Mouse (Mus musculus): ENCODE results near the gene Efna3. TPM values are rescaled to one million over a fixed set of nuclear protein-coding genes. Genes with fewer than 3 reads are reported as not detected.
A peak's percentile ranks its signal among the peaks of the same experiment; 100 is the strongest.

The Efna3 gene
- polyA plus RNA-seq, 1 experiment from 2014 or later = 72.3 TPM

- peak overlapping the region; percentile 70 for H3K4me2 ChIP-seq
- H3K4me1 ChIP-seq (replicated peaks) = peaks cover 40% of the 10 kb centered on the region
- H3K27me3 ChIP-seq = peaks cover 25% of the 10 kb centered on the region
- 75% methylated on average over 7 of the region's 7 CpGs for WGBS
- no peak overlapping the region for H3K9ac ChIP-seq
- H3K36me3 ChIP-seq = no peaks in the 10 kb centered on the region
- H3K4me3 ChIP-seq = peak overlapping the region; percentile 43
- no peak for ATAC-seq (ENCODE audit: low FRiP score, low read depth)
- H3K9me3 ChIP-seq = no peaks in the 10 kb centered on the region
- H3K27ac ChIP-seq (replicated peaks) = 0 out of 2 replicates have a peak overlapping the region, but pooled peaks have one; percentile 18
Observed at GRCm38 (mm10) chr3:89278107-89278506, 44.7 kb downstream of the Efna3 start.

- Histone ChIP-seq H3K4me2 (peak overlapping the region; percentile 70), H3K27ac (replicated peaks) (no peak overlapping the region), H3K4me3 (peak overlapping the region; percentile 11; the same call in 1 of the 2 replicates), H3K27me3 (peaks cover 24% of the 10 kb centered on the region), H3K9ac (no peak overlapping the region), H3K9me3 (no peaks in the 10 kb centered on the region), H3K36me3 (no peaks in the 10 kb centered on the region), H3K4me1 (replicated peaks) (peaks cover 40% of the 10 kb centered on the region)
- WGBS = 61% methylated on average over 14 of the region's 14 CpGs
- ATAC-seq (ENCODE audit: low FRiP score, low read depth) = no peak
Observed at GRCm38 (mm10) chr3:89277281-89278021, 45.3 kb downstream of the Efna3 start.

DNA sequence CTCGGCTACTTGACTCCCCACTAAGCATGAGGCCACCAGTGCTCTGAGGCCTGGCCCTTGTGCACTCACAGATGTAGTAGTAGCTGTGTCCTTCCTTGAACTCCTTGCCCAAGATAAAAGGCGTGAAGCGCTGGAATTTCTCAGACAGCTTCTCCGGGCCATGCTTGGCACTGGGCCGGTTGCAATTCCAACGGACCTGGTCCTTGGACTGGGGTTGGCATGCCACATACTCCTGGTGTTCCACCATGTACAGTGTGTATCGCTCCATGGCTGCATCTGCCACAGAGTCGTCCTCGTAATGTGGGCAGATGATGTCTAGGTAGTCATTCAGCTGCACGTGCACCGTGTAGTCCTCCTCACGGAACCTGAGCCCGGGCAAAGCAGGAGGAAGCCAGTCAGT is 46.7 kb downstream of the Efna3 start:
- Histone ChIP-seq H3K9me3 (no peaks in the 10 kb centered on the region), H3K27ac (replicated peaks) (no peak overlapping the region), H3K36me3 (no peaks in the 10 kb centered on the region), H3K4me2 (no peak overlapping the region), H3K9ac (no peak overlapping the region), H3K27me3 (peaks cover 16% of the 10 kb centered on the region), H3K4me3 (no peak overlapping the region), H3K4me1 (replicated peaks) (peaks cover 28% of the 10 kb centered on the region)
- no peak for ATAC-seq (ENCODE audit: low FRiP score, low read depth)
- WGBS = 94% methylated on average over 13 of the region's 13 CpGs

DNA sequence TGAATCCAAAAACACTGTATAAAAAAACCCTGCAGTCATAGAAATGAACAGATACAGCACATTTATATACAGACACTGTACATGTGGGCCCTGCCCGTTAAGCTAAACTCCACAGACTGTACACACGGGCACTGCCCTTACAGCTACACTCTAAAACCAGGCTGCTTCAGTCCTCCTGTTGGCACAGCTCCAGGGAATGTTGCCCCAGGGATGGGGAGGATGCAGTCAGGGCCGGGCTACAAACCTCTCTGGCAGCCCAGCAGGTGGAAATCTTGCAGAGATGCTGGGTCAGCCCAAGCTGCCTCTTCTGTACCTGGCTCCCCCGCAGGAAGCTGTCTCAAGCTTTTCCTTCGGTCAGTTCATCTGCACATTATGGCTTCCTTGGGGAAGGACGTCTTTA is 51.0 kb downstream of the Efna3 start:
- ATAC-seq (ENCODE audit: low FRiP score, low read depth) = no peak
- 52% methylated on average over 6 of the region's 6 CpGs for WGBS
- H3K4me3 ChIP-seq = no peak overlapping the region
- H3K9me3 ChIP-seq = no peaks in the 10 kb centered on the region
- H3K27me3 ChIP-seq = no peaks in the 10 kb centered on the region
- H3K36me3 ChIP-seq = no peaks in the 10 kb centered on the region
- no peak overlapping the region for H3K27ac ChIP-seq (replicated peaks)
- peaks cover 40% of the 10 kb centered on the region for H3K4me1 ChIP-seq (replicated peaks)
- H3K9ac ChIP-seq = no peak overlapping the region
- H3K4me2 ChIP-seq = no peak overlapping the region

GRCm38 (mm10) chr3:89270891-89271290 is 51.9 kb downstream of the Efna3 start:
- no peak for ATAC-seq (ENCODE audit: low FRiP score, low read depth)
- peaks cover 46% of the 10 kb centered on the region for H3K4me1 ChIP-seq (replicated peaks)
- H3K4me3 ChIP-seq = peak overlapping the region; percentile 59
- peak overlapping the region; percentile 87; the same call in 1 of the 2 replicates for H3K27ac ChIP-seq (replicated peaks)
- H3K36me3 ChIP-seq = no peaks in the 10 kb centered on the region
- H3K27me3 ChIP-seq = no peaks in the 10 kb centered on the region
- H3K9ac ChIP-seq = peak overlapping the region; percentile 69; the same call in 1 of the 2 replicates
- no peaks in the 10 kb centered on the region for H3K9me3 ChIP-seq
- H3K4me2 ChIP-seq = peak overlapping the region; percentile 82
- WGBS = 63% methylated on average over 6 of the region's 6 CpGs

DNA sequence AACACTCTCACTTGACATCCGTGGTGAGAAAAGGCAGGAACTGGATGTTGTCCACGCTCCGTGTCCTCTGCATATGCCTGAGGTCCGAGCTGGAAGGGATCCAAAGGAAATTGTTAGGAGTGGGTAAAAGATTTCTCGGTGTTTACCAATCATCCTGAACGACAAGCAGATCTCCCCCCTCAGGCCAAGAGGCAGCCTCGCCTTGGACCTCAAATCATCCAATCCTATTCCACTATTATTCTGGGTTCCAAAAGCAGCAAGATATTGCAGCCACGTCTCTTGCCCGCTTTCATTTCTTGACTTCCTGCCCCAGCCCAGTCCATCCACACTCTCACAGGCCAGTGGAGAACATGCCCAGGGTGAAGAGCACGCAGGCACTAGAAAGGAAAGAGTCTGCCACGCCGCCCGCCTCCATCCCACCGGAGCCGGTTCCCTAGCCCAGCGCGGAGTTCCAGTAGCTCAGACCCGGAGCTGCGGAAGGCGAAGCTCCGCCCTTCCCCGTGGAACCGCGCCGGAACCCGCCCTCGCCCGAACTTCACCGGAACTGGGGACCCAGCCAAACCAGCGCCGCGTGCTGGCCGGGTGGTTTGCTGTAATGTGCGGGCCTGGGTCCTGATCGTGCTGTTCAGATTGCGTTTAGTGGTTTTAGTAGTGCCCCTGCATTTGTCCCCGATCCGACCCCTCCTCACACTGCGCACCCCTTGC is 52.6 kb downstream of the Efna3 start, which contains the start of gene Slc50a1:
Gene Slc50a1 (minus strand): TSS at position 520 of the 705 bp plus-strand sequence.
- peaks cover 48% of the 10 kb centered on the region for H3K4me1 ChIP-seq (replicated peaks)
- peak; percentile 58 for ATAC-seq (ENCODE audit: low FRiP score, low read depth)
- H3K9ac ChIP-seq = peak within 1 kb of the TSS; percentile 69
- no peaks in the 10 kb centered on the region for H3K9me3 ChIP-seq
- no peaks in the 10 kb centered on the region for H3K27me3 ChIP-seq
- H3K36me3 ChIP-seq = no peaks in the 10 kb centered on the region
- H3K4me2 ChIP-seq = peak within 1 kb of the TSS; percentile 82
- WGBS = 2% methylated on average over 39 of the region's 39 CpGs
- H3K27ac ChIP-seq (replicated peaks) = peak within 1 kb of the TSS; percentile 87
- peak within 1 kb of the TSS; percentile 59 for H3K4me3 ChIP-seq

- Histone ChIP-seq H3K36me3 (no peaks in the 10 kb centered on the region), H3K9me3 (no peaks in the 10 kb centered on the region), H3K27me3 (no peaks in the 10 kb centered on the region), H3K4me2 (peak overlapping the region; percentile 82), H3K27ac (replicated peaks) (no peak overlapping the region), H3K4me1 (replicated peaks) (peaks cover 48% of the 10 kb centered on the region), H3K4me3 (no peak overlapping the region), H3K9ac (no peak overlapping the region)
- ATAC-seq (ENCODE audit: low FRiP score, low read depth) = no peak
- 52% methylated on average over 8 of the region's 8 CpGs for WGBS
Observed at GRCm38 (mm10) chr3:89268916-89269315, 53.8 kb downstream of the Efna3 start.

DNA sequence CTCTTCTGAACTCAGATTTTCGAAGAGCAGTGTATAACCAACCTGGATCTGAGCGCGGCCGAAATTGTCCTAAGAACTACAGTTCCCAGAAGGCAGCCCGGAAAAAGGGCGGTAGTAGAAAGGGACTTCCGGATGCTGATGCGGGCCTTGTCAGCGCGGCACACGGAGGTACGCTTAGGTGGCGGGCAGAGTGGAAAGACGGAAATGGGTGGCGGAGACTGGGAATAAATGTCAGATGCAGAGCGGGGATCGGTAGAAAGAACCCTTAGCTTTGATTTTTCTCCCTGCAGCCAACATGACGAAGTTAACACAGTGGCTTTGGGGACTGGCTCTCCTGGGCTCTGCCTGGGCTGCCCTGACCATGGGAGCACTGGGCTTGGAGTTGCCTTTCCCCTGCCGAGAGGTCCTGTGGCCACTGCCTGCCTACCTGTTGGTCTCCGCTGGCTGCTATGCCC is 56.3 kb downstream of the Efna3 start:
- H3K27ac ChIP-seq (replicated peaks) = peak overlapping the region; percentile 84
- H3K4me3 ChIP-seq = peak overlapping the region; percentile 82
- peaks cover 48% of the 10 kb centered on the region for H3K4me1 ChIP-seq (replicated peaks)
- WGBS = under 1% methylated on average over 20 of the region's 20 CpGs
- H3K36me3 ChIP-seq = no peaks in the 10 kb centered on the region
- no peaks in the 10 kb centered on the region for H3K27me3 ChIP-seq
- peak; percentile 88 for ATAC-seq (ENCODE audit: low FRiP score, low read depth)
- peak overlapping the region; percentile 92 for H3K4me2 ChIP-seq
- no peaks in the 10 kb centered on the region for H3K9me3 ChIP-seq
- H3K9ac ChIP-seq = peak overlapping the region; percentile 93

Other genes with a start within 250 kb of the Efna3 start
- 111 and 120 TPM in 2 replicates for gene Rusc1, start 229.7 kb downstream of the Efna3 start, polyA plus RNA-seq (2015; fragmentation: Nextera tagmentation; extraction: Ambion mirVana)
- gene Gm43738, start 221.9 kb downstream of the Efna3 start, polyA plus RNA-seq (2015; fragmentation: Nextera tagmentation; extraction: Ambion mirVana) = not detected in 2 replicates
- 465 and 483 TPM in 2 replicates for gene Fdps, start 221.0 kb downstream of the Efna3 start, polyA plus RNA-seq (2015; fragmentation: Nextera tagmentation; extraction: Ambion mirVana)
- 0.09 TPM in 2 replicates for gene Pklr, start 186.8 kb downstream of the Efna3 start, polyA plus RNA-seq (2015; fragmentation: Nextera tagmentation; extraction: Ambion mirVana)
- gene Hcn3, start 162.8 kb downstream of the Efna3 start, polyA plus RNA-seq (2015; fragmentation: Nextera tagmentation; extraction: Ambion mirVana) = 51.9 and 59.2 TPM in 2 replicates
- 20.0 and 22.6 TPM in 2 replicates for gene Clk2, start 158.2 kb downstream of the Efna3 start, polyA plus RNA-seq (2015; fragmentation: Nextera tagmentation; extraction: Ambion mirVana)
- 148 and 158 TPM in 2 replicates for gene Scamp3, start 145.5 kb downstream of the Efna3 start, polyA plus RNA-seq (2015; fragmentation: Nextera tagmentation; extraction: Ambion mirVana)
- 35.5 and 39.2 TPM in 2 replicates for gene Fam189b, start 139.8 kb downstream of the Efna3 start, polyA plus RNA-seq (2015; fragmentation: Nextera tagmentation; extraction: Ambion mirVana)
- 46.6 and 48.0 TPM in 2 replicates for gene Gba, start 120.0 kb downstream of the Efna3 start, polyA plus RNA-seq (2015; fragmentation: Nextera tagmentation; extraction: Ambion mirVana)
- gene Thbs3, start 107.8 kb downstream of the Efna3 start, polyA plus RNA-seq (2015; fragmentation: Nextera tagmentation; extraction: Ambion mirVana) = 51.5 and 51.6 TPM in 2 replicates
- 149 and 152 TPM in 2 replicates for gene Mtx1, start 95.9 kb downstream of the Efna3 start, polyA plus RNA-seq (2015; fragmentation: Nextera tagmentation; extraction: Ambion mirVana)
- gene Muc1, start 93.9 kb downstream of the Efna3 start, polyA plus RNA-seq (2015; fragmentation: Nextera tagmentation; extraction: Ambion mirVana) = 1.2 and 1.6 TPM in 2 replicates
- gene Krtcap2, start 77.0 kb downstream of the Efna3 start, polyA plus RNA-seq (2015; fragmentation: Nextera tagmentation; extraction: Ambion mirVana) = 196 and 211 TPM in 2 replicates
- gene Trim46, start 76.7 kb downstream of the Efna3 start, polyA plus RNA-seq (2015; fragmentation: Nextera tagmentation; extraction: Ambion mirVana) = 71.3 and 81.6 TPM in 2 replicates
- 80.0 and 88.4 TPM in 2 replicates for gene Dpm3, start 63.6 kb downstream of the Efna3 start, polyA plus RNA-seq (2015; fragmentation: Nextera tagmentation; extraction: Ambion mirVana)
- 36.2 and 38.5 TPM in 2 replicates for gene Slc50a1, start 52.4 kb downstream of the Efna3 start, polyA plus RNA-seq (2015; fragmentation: Nextera tagmentation; extraction: Ambion mirVana)
- gene Efna1, start 41.8 kb downstream of the Efna3 start, polyA plus RNA-seq (2015; fragmentation: Nextera tagmentation; extraction: Ambion mirVana) = 8.9 and 9.1 TPM in 2 replicates
- 6.0 and 7.4 TPM in 2 replicates for gene Efna4, start 15.1 kb upstream of the Efna3 start, polyA plus RNA-seq (2015; fragmentation: Nextera tagmentation; extraction: Ambion mirVana)
- gene Adam15, start 27.0 kb upstream of the Efna3 start, polyA plus RNA-seq (2015; fragmentation: Nextera tagmentation; extraction: Ambion mirVana) = 71.0 and 77.1 TPM in 2 replicates
- gene Dcst2, start 39.0 kb upstream of the Efna3 start, polyA plus RNA-seq (2015; fragmentation: Nextera tagmentation; extraction: Ambion mirVana) = 0.09 and 0.34 TPM in 2 replicates
- gene Dcst1, start 42.3 kb upstream of the Efna3 start, polyA plus RNA-seq (2015; fragmentation: Nextera tagmentation; extraction: Ambion mirVana) = 0.89 and 1.1 TPM in 2 replicates
- gene Zbtb7b, start 71.8 kb upstream of the Efna3 start, polyA plus RNA-seq (2015; fragmentation: Nextera tagmentation; extraction: Ambion mirVana) = 0.82 and 0.83 TPM in 2 replicates
- gene Lenep, start 79.8 kb upstream of the Efna3 start, polyA plus RNA-seq (2015; fragmentation: Nextera tagmentation; extraction: Ambion mirVana) = 0.89 TPM in 1 of 2 replicates, not detected in the other
- 33.3 and 34.9 TPM in 2 replicates for gene Flad1, start 88.9 kb upstream of the Efna3 start, polyA plus RNA-seq (2015; fragmentation: Nextera tagmentation; extraction: Ambion mirVana)
- 95.9 and 110 TPM in 2 replicates for gene Cks1b, start 95.4 kb upstream of the Efna3 start, polyA plus RNA-seq (2015; fragmentation: Nextera tagmentation; extraction: Ambion mirVana)
- 20.0 and 21.8 TPM in 2 replicates for gene Shc1, start 95.5 kb upstream of the Efna3 start, polyA plus RNA-seq (2015; fragmentation: Nextera tagmentation; extraction: Ambion mirVana)
- 43.1 and 45.8 TPM in 2 replicates for gene Pygo2, start 107.2 kb upstream of the Efna3 start, polyA plus RNA-seq (2015; fragmentation: Nextera tagmentation; extraction: Ambion mirVana)
- 18.1 and 20.4 TPM in 2 replicates for gene Pbxip1, start 113.7 kb upstream of the Efna3 start, polyA plus RNA-seq (2015; fragmentation: Nextera tagmentation; extraction: Ambion mirVana)
- gene Pmvk, start 131.6 kb upstream of the Efna3 start, polyA plus RNA-seq (2015; fragmentation: Nextera tagmentation; extraction: Ambion mirVana) = 127 and 130 TPM in 2 replicates
- gene Kcnn3, start 197.2 kb upstream of the Efna3 start, polyA plus RNA-seq (2015; fragmentation: Nextera tagmentation; extraction: Ambion mirVana) = 9.1 and 9.6 TPM in 2 replicates